Mouse (Mus musculus) MEL (cell line): Measurements from ENCODE around the gene Smg6. TPM values are rescaled to one million over a fixed set of nuclear protein-coding genes. Genes with fewer than 3 reads are reported as not detected.

Source experiments
- DNase-seq: peaks from one replicate; pipeline ENCODE4 v3.0.0; 2011; ENCODE audit warnings: low read depth, low spot score
- H3K27ac ChIP-seq: 2 replicates; pipeline ENCODE4 v1.5.1; 2012; ENCODE audit warnings: low read depth, mild to moderate bottlenecking, control low read depth, low read length, moderate library complexity; ENCODE audit not compliant: control insufficient read depth
- H3K27me3 ChIP-seq, 2 experiments: fragments of 150-350 bp in 1 of 2; sonication (generic) in 1 of 2; 2 replicates each; pipeline ENCODE4 v1.6.1; 2012; ENCODE audit warnings: low read length in 2 of 2, mild to moderate bottlenecking in 2 of 2, improper control_type of control experiment in 1 of 2, moderate library complexity in 1 of 2; ENCODE audit not compliant: insufficient read depth in 2 of 2, control insufficient read depth in 1 of 2
- H3K36me3 ChIP-seq, 2 experiments: 2 replicates each; pipeline ENCODE4 v1.6.1; 2012 to 2014; ENCODE audit warnings: low read length in 2 of 2, improper control_type of control experiment in 1 of 2, inconsistent platforms in 1 of 2, mild to moderate bottlenecking in 1 of 2; ENCODE audit not compliant: insufficient read depth in 2 of 2, control insufficient read depth in 1 of 2
- H3K4me1 ChIP-seq, 2 experiments: fragments of 150-350 bp in 1 of 2; sonication (generic) in 1 of 2; 2 replicates each; pipeline ENCODE4 v1.6.1; 2012; ENCODE audit warnings: low read length in 2 of 2, improper control_type of control experiment in 1 of 2, mild to moderate bottlenecking in 1 of 2; ENCODE audit not compliant: insufficient read depth in 2 of 2, control insufficient read depth in 1 of 2
- H3K4me3 ChIP-seq, 2 experiments: fragments of 150-350 bp in 1 of 2; sonication (generic) in 1 of 2; 2 replicates each; pipeline ENCODE4 v1.5.1; 2012; ENCODE audit warnings: low read depth in 2 of 2, low read length in 2 of 2, mild to moderate bottlenecking in 2 of 2, moderate library complexity in 2 of 2, control low read depth in 1 of 2, improper control_type of control experiment in 1 of 2; ENCODE audit not compliant: control insufficient read depth in 1 of 2, insufficient read depth in 1 of 2
- H3K79me2 ChIP-seq: 2 replicates; pipeline ENCODE4 v1.6.1; 2012; ENCODE audit warnings: mild to moderate bottlenecking, low read length, moderate library complexity; ENCODE audit not compliant: control insufficient read depth, poor library complexity, insufficient read depth
- H3K9ac ChIP-seq: 2 replicates; pipeline ENCODE4 v1.6.1; 2012; ENCODE audit warnings: low read depth, mild to moderate bottlenecking, control low read depth, low read length, moderate library complexity; ENCODE audit not compliant: control insufficient read depth, poor library complexity, severe bottlenecking
- H3K9me3 ChIP-seq: fragments of 150-350 bp; sonication (generic); replicated peaks from 2 replicates; pipeline ENCODE4 v1.6.1; 2012; ENCODE audit warnings: mild to moderate bottlenecking, low read length, improper control_type of control experiment, moderate library complexity; ENCODE audit not compliant: insufficient read depth
- CTCF ChIP-seq, 3 experiments: IDR thresholded peaks in 2 of 3; conservative IDR thresholded peaks in 1 of 3; 2 replicates each; pipeline ENCODE4 v1.5.1; 2011 to 2012; ENCODE audit warnings: low read length in 3 of 3, low read depth in 2 of 3, mild to moderate bottlenecking in 2 of 3, improper control_type of control experiment in 1 of 3, inconsistent platforms in 1 of 3, mixed read lengths in 1 of 3, moderate library complexity in 1 of 3; ENCODE audit not compliant: control insufficient read depth in 1 of 3, insufficient read depth in 1 of 3, poor library complexity in 1 of 3, severe bottlenecking in 1 of 3
- EP300 ChIP-seq, 2 experiments: IDR thresholded peaks; 2 replicates each; pipeline ENCODE4 v1.6.1; 2011; ENCODE audit warnings: improper control_type of control experiment in 2 of 2, low read length in 2 of 2, low read depth in 1 of 2, mild to moderate bottlenecking in 1 of 2
- GATA1 ChIP-seq: IDR thresholded peaks from 2 replicates; pipeline ENCODE4 v1.6.1; 2011; ENCODE audit warnings: low read depth, low read length, improper control_type of control experiment
- HCFC1 ChIP-seq: IDR thresholded peaks from 2 replicates; pipeline ENCODE4 v1.6.1; 2012; ENCODE audit warnings: low read depth, mild to moderate bottlenecking, inconsistent platforms, low read length, improper control_type of control experiment, moderate library complexity
- JUND ChIP-seq: IDR thresholded peaks from 2 replicates; pipeline ENCODE4 v1.6.1; 2011; ENCODE audit warnings: low read depth, mild to moderate bottlenecking, improper control_type of control experiment, low read length
- KAT2A ChIP-seq: conservative IDR thresholded peaks from 2 replicates; pipeline ENCODE4 v1.6.1; 2012; ENCODE audit warnings: low read depth, low read length, improper control_type of control experiment, inconsistent platforms
- MAX ChIP-seq: IDR thresholded peaks from 2 replicates; pipeline ENCODE4 v1.6.1; 2011; ENCODE audit warnings: low read length, improper control_type of control experiment
- MEF2A ChIP-seq: IDR thresholded peaks from 2 replicates; pipeline ENCODE4 v1.6.1; 2014; ENCODE audit warnings: low read depth, mild to moderate bottlenecking, inconsistent platforms, low read length, improper control_type of control experiment; ENCODE audit not compliant: poor library complexity, insufficient replicate concordance, severe bottlenecking; ENCODE audit errors: extremely low read depth
- RCOR1 ChIP-seq: IDR thresholded peaks from 2 replicates; pipeline ENCODE4 v1.6.1; 2012; ENCODE audit warnings: low read depth, mild to moderate bottlenecking, inconsistent platforms, low read length, improper control_type of control experiment
- SIN3A ChIP-seq: IDR thresholded peaks from 2 replicates; pipeline ENCODE4 v1.6.1; 2012; ENCODE audit warnings: low read length, improper control_type of control experiment, inconsistent platforms
- TCF12 ChIP-seq: IDR thresholded peaks from 2 replicates; pipeline ENCODE4 v1.6.1; 2014; ENCODE audit warnings: low read depth, mild to moderate bottlenecking, inconsistent platforms, low read length, improper control_type of control experiment, moderate library complexity
- USF2 ChIP-seq, 2 experiments: IDR thresholded peaks; 2 replicates each; pipeline ENCODE4 v1.6.1; 2011 to 2012; ENCODE audit warnings: improper control_type of control experiment in 2 of 2, low read length in 2 of 2, borderline replicate concordance in 1 of 2, inconsistent platforms in 1 of 2, low read depth in 1 of 2, mild to moderate bottlenecking in 1 of 2; ENCODE audit not compliant: insufficient read depth in 1 of 2
- ZNF384 ChIP-seq: IDR thresholded peaks from 2 replicates; pipeline ENCODE4 v1.6.1; 2012; ENCODE audit warnings: low read depth, mild to moderate bottlenecking, inconsistent platforms, low read length, improper control_type of control experiment
- polyA plus RNA-seq, 2 experiments: library from polyadenylated mRNA; stranded (reverse) in 1 of 2; unstranded in 1 of 2; fragments of >175 nt in 1 of 2; fragments of >200 nt in 1 of 2; gene quantifications; 2 replicates each; pipeline versions ENCODE4 v1.2.1 to v1.2.4; 2012; ENCODE audit warnings: low replicate concordance in 2 of 2, low read depth in 1 of 2; ENCODE audit not compliant: insufficient read length in 2 of 2, insufficient read depth in 1 of 2, missing spikeins in 1 of 2
- total RNA-seq: library from RNA; depleted of rRNA; stranded (reverse); fragments of 300-350 nt; gene quantifications from 2 replicates; pipeline ENCODE4 v1.2.3, GENCODE M21; 2012

The Smg6 gene
- total and polyA plus RNA-seq, 3 experiments, result 11.6 to 19.0 TPM; not detected in 1

DNA sequence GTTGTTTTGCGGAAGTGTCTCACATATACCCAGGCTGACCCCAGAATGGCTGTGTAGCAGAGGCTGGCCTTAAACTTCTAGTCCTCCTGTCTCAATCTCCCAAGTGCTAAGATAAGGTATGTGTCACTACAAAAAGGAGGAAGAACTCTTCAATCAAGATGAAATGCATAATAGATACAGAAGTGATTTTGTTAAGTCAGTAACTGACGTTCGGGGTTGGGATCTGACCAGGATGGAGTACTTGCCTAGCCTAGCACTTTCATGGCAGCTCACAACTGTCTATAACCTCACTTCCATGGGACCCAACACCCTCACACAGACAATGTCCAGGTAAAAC lies 129.2 kb downstream of the Smg6 start (continued):
- TF ChIP-seq JUND, result no peak
- peak in 1 of 2 experiments; percentile 29; a peak in 2 of 4 replicates for TF ChIP-seq EP300 (IDR thresholded peaks at IDR 0.05; ENCODE audit: low read depth in 1 of 2, low read length in 2 of 2)
- TF ChIP-seq MEF2A, result no peak
- no peak for TF ChIP-seq CTCF (IDR thresholded peaks at IDR 0.05 in 2 of 3, conservative IDR thresholded peaks at IDR 0.05 in 1 of 3; ENCODE audit: control insufficient read depth in 1 of 3, insufficient read depth in 1 of 3, low read depth in 2 of 3, low read length in 3 of 3, poor library complexity in 1 of 3, severe bottlenecking in 1 of 3)

DNA sequence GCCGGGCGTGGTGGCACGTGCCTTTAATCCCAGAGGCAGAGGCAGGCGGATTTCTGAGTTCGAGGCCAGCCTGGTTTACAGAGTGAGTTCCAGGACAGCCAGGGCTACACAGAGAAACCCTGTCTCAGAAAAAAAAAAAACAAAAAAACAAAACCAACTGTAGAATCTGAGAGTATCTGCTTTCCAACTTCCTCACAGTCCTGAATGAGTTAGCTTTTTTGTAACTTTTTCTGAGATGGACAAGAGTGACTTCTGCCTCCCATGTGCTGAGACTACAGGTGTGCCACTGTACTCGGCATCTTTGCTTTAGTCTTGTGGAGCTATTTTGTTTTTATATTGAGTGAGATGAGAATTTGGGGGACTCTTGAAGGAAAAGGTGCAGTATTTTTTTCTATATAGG lies 137.0 kb downstream of the Smg6 start:
- H3K9ac ChIP-seq, result no peak overlapping the region
- H3K27me3 ChIP-seq, result no peaks in the 10 kb centered on the region
- peak overlapping the region; percentile 37 for H3K27ac ChIP-seq
- no peaks in the 10 kb centered on the region for H3K79me2 ChIP-seq
- peaks cover 19 to 33% of the 10 kb centered on the region in 2 experiments for H3K4me1 ChIP-seq
- H3K9me3 ChIP-seq, result no peaks in the 10 kb centered on the region
- TF ChIP-seq EP300 (IDR thresholded peaks at IDR 0.05; ENCODE audit: low read depth in 1 of 2, low read length in 2 of 2) (peak; percentile 24 to 38; a peak in 3 of 4 replicates), SIN3A (0 out of 2 replicates have a peak, but pooled peaks have one; percentile 12), ZNF384 (peak; percentile 88), KAT2A (no peak), HCFC1 (no peak), MAX (no peak)
- peaks cover 2 to 43% of the 10 kb centered on the region in 2 experiments for H3K36me3 ChIP-seq
- peak; percentile 58 for DNase-seq
- no peak overlapping the region for H3K4me3 ChIP-seq

DNA sequence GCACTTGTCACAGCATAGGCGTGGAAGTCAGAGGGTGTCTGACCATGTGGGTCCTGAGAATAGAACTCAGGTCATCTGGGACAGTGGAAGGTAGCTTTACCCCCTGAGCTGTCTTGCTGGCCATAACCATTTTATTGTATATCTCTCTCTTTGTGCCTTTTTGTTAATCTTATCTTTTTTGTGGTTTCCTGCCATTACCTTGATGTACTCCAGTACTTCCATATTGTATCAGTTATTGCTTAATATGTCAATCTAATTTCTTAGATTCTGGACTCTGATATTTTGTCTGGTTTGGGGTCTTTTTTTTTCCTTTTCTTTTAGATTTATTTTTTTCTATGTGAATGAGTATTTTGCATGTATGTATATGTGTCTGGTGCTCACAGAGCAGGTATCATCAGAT lies 138.6 kb downstream of the Smg6 start:
- Histone ChIP-seq H3K4me1 (peaks cover 16 to 36% of the 10 kb centered on the region in 2 experiments), H3K79me2 (no peaks in the 10 kb centered on the region), H3K4me3 (no peak overlapping the region), H3K27ac (no peak overlapping the region), H3K27me3 (no peaks in the 10 kb centered on the region), H3K9ac (no peak overlapping the region), H3K36me3 (peaks cover 0 to 45% of the 10 kb centered on the region in 2 experiments; a peak in 2 of 4 replicates), H3K9me3 (no peaks in the 10 kb centered on the region)
- TF ChIP-seq ZNF384 (peak; percentile 52; the same call in 1 of the 2 replicates), EP300 (IDR thresholded peaks at IDR 0.05; ENCODE audit: low read depth in 1 of 2, low read length in 2 of 2) (peak; percentile 64 to 72; a peak in 3 of 4 replicates), USF2 (IDR thresholded peaks at IDR 0.05; ENCODE audit: borderline replicate concordance in 1 of 2, insufficient read depth in 1 of 2, low read depth in 1 of 2, low read length in 2 of 2) (no peak), MEF2A (no peak), TCF12 (peak; percentile 41; the same call in 1 of the 2 replicates), GATA1 (peak; percentile 84), RCOR1 (0 out of 2 replicates have a peak, but pooled peaks have one; percentile 49)
- no peak for DNase-seq
